Mouse (Mus musculus) heart, embryonic 11.5 days (tissue): ENCODE measurements around the gene Spink4. TPM values are rescaled to one million over a fixed set of nuclear protein-coding genes. Genes with fewer than 3 reads are reported as not detected.
"Not testable (repeated sequence)": the region's sequence is repeated elsewhere in the genome, so short reads cannot be mapped to it uniquely, and the experiment has no call there.

Experiments used
- ATAC-seq: fragments of 200-750 bp; cut with Nextera tagmentation; replicated peaks from 2 replicates; pipeline ENCODE4 v1.8.0; 2017; ENCODE audit warnings: moderate library complexity; ENCODE audit not compliant: insufficient number of reproducible peaks, low FRiP score, low TSS enrichment
- H3K27ac ChIP-seq: fragments of 300-500 bp; sonication (generic); 2 replicates; pipeline ENCODE4 v1.5.1; 2014; ENCODE audit warnings: mild to moderate bottlenecking, low read depth, low read length
- H3K27me3 ChIP-seq: fragments of 300-500 bp; sonication (generic); 2 replicates; pipeline ENCODE4 v1.6.1; 2014; ENCODE audit warnings: mild to moderate bottlenecking, low read length, mixed read lengths; ENCODE audit not compliant: control insufficient read depth, insufficient read depth
- H3K36me3 ChIP-seq: fragments of 300-500 bp; sonication (generic); 2 replicates; pipeline ENCODE4 v1.6.1; 2014; ENCODE audit warnings: mild to moderate bottlenecking, low read length, moderate library complexity, mixed read lengths; ENCODE audit not compliant: control insufficient read depth, insufficient read depth
- H3K4me1 ChIP-seq: fragments of 300-500 bp; sonication (generic); 2 replicates; pipeline ENCODE4 v1.6.1; 2014; ENCODE audit warnings: low read length; ENCODE audit not compliant: control insufficient read depth, insufficient read depth
- H3K4me2 ChIP-seq: fragments of 300-500 bp; sonication (generic); 2 replicates; pipeline ENCODE4 v1.6.1; 2014; ENCODE audit warnings: mild to moderate bottlenecking, moderate library complexity
- H3K4me3 ChIP-seq: fragments of 300-500 bp; sonication (generic); 2 replicates; pipeline ENCODE4 v1.5.1; 2014; ENCODE audit warnings: low read depth, low read length
- H3K9ac ChIP-seq: fragments of 300-500 bp; sonication (generic); 2 replicates; pipeline ENCODE4 v1.6.1; 2014; ENCODE audit warnings: mild to moderate bottlenecking, low read depth, low read length, moderate library complexity
- H3K9me3 ChIP-seq: fragments of 300-500 bp; sonication (generic); replicated peaks from 2 replicates; pipeline ENCODE4 v1.6.1; 2016; ENCODE audit warnings: low read length; ENCODE audit not compliant: control insufficient read depth
- WGBS: fragments of 180-500 bp; shearing (Covaris S2); extraction: QIAGEN DNeasy Blood & Tissue Kit; methylation state at CpG from one replicate; pipeline ENCODE4 v1.1.7; 2014; ENCODE audit not compliant: insufficient replicate concordance; 5-methylcytosine and 5-hydroxymethylcytosine counted together
- polyA plus RNA-seq: library from polyadenylated mRNA; unstranded; fragments of >200 nt; fragmentation: Nextera tagmentation; extraction: Ambion mirVana; gene quantifications from 2 replicates; pipeline ENCODE4 v1.2.1, GENCODE M21; 2014

Gene Spink4
- polyA plus RNA-seq, 1 experiment from 2014 or later, result 5.9 TPM

- 75% methylated on average over 5 of the region's 5 CpGs for WGBS
- ATAC-seq, result no peak
- Histone ChIP-seq H3K4me2 (no peak overlapping the region), H3K4me3 (no peak overlapping the region), H3K36me3 (no peaks in the 10 kb centered on the region), H3K9ac (no peak overlapping the region), H3K27me3 (no peaks in the 10 kb centered on the region), H3K9me3 (no peaks in the 10 kb centered on the region), H3K4me1 (peaks cover 8% of the 10 kb centered on the region; the same call in 1 of the 2 replicates), H3K27ac (no peak overlapping the region)
These were observed 3.9 kb upstream of the Spink4 start for GRCm38 (mm10) chr4:40915947-40916346.

GRCm38 (mm10) chr4:40916592-40917155 lies 3.2 kb upstream of the Spink4 start:
- H3K4me1 ChIP-seq, result peaks cover 8% of the 10 kb centered on the region; the same call in 1 of the 2 replicates
- H3K4me3 ChIP-seq, result no peak overlapping the region
- WGBS, result 83% methylated on average over 7 of the region's 7 CpGs
- no peaks in the 10 kb centered on the region for H3K36me3 ChIP-seq
- H3K9ac ChIP-seq, result no peak overlapping the region
- no peak overlapping the region for H3K27ac ChIP-seq
- no peaks in the 10 kb centered on the region for H3K27me3 ChIP-seq
- no peaks in the 10 kb centered on the region for H3K9me3 ChIP-seq
- H3K4me2 ChIP-seq, result no peak overlapping the region
- ATAC-seq, result no peak

- Histone ChIP-seq H3K9ac (0 out of 2 replicates have a peak overlapping the region, but pooled peaks have one; percentile 2), H3K4me1 (peaks cover 8% of the 10 kb centered on the region), H3K27ac (no peak overlapping the region), H3K4me3 (no peak overlapping the region), H3K36me3 (no peaks in the 10 kb centered on the region), H3K9me3 (no peaks in the 10 kb centered on the region), H3K27me3 (no peaks in the 10 kb centered on the region), H3K4me2 (no peak overlapping the region)
- ATAC-seq, result no peak
- WGBS, result 59% methylated on average over 2 of the region's 2 CpGs
These were observed 724 bp downstream of the Spink4 start for GRCm38 (mm10) chr4:40920576-40920975.

- peaks cover 8% of the 10 kb centered on the region for H3K4me1 ChIP-seq
These were observed 1.4 kb downstream of the Spink4 start for GRCm38 (mm10) chr4:40921288-40921687.

GRCm38 (mm10) chr4:40923087-40923651 lies 3.3 kb downstream of the Spink4 start:
- Histone ChIP-seq H3K27ac (no peak overlapping the region), H3K4me2 (no peak overlapping the region), H3K9ac (no peak overlapping the region), H3K27me3 (no peaks in the 10 kb centered on the region), H3K9me3 (no peaks in the 10 kb centered on the region), H3K4me1 (peaks cover 8% of the 10 kb centered on the region), H3K36me3 (no peaks in the 10 kb centered on the region), H3K4me3 (no peak overlapping the region)
- WGBS, result 67% methylated on average over 6 of the region's 6 CpGs
- no peak for ATAC-seq

More at GRCm38 (mm10) chr4:40921288-40921687, 1.4 kb downstream of the Spink4 start:
- Histone ChIP-seq H3K9me3 (no peaks in the 10 kb centered on the region), H3K4me3 (no peak overlapping the region), H3K27me3 (no peaks in the 10 kb centered on the region), H3K27ac (no peak overlapping the region), H3K4me2 (no peak overlapping the region), H3K36me3 (no peaks in the 10 kb centered on the region), H3K9ac (no peak overlapping the region)
- 64% methylated on average over 3 of the region's 3 CpGs for WGBS
- ATAC-seq, result no peak

GRCm38 (mm10) chr4:40925568-40925967 lies 5.7 kb downstream of the Spink4 start:
- Histone ChIP-seq H3K9ac (no peak overlapping the region), H3K27me3 (no peaks in the 10 kb centered on the region), H3K27ac (no peak overlapping the region), H3K9me3 (no peaks in the 10 kb centered on the region), H3K4me2 (no peak overlapping the region), H3K4me3 (no peak overlapping the region), H3K4me1 (no peaks in the 10 kb centered on the region; the same call in 1 of the 2 replicates), H3K36me3 (no peaks in the 10 kb centered on the region)
- 52% methylated on average over 3 of the region's 3 CpGs for WGBS
- ATAC-seq, result no peak

- no peak overlapping the region for H3K4me2 ChIP-seq
- no peaks in the 10 kb centered on the region for H3K9me3 ChIP-seq
- 78% methylated on average over 7 of the region's 7 CpGs for WGBS
- H3K36me3 ChIP-seq, result peaks cover 10% of the 10 kb centered on the region
- H3K4me1 ChIP-seq, result no peaks in the 10 kb centered on the region
- H3K27me3 ChIP-seq, result no peaks in the 10 kb centered on the region
- H3K27ac ChIP-seq, result no peak overlapping the region
- H3K9ac ChIP-seq, result no peak overlapping the region
- ATAC-seq, result no peak
- H3K4me3 ChIP-seq, result no peak overlapping the region
These were observed 9.2 kb downstream of the Spink4 start for GRCm38 (mm10) chr4:40929046-40929445.

- Histone ChIP-seq H3K4me1 (no peaks in the 10 kb centered on the region), H3K9ac (no peak overlapping the region), H3K9me3 (no peaks in the 10 kb centered on the region), H3K27ac (no peak overlapping the region), H3K36me3 (peaks cover 31% of the 10 kb centered on the region), H3K27me3 (no peaks in the 10 kb centered on the region), H3K4me3 (no peak overlapping the region), H3K4me2 (no peak overlapping the region)
- ATAC-seq, result no peak
- 79% methylated on average over 5 of the region's 5 CpGs for WGBS
These were observed 13.8 kb downstream of the Spink4 start for GRCm38 (mm10) chr4:40933694-40934093.

- H3K4me2 ChIP-seq, H3K4me1 ChIP-seq, H3K27ac ChIP-seq, H3K4me3 ChIP-seq, H3K9me3 ChIP-seq, H3K9ac ChIP-seq, H3K27me3 ChIP-seq, ATAC-seq: not testable (repeated sequence)
- WGBS, result 78% methylated on average over 3 of the region's 3 CpGs
- peaks cover 37% of the 10 kb centered on the region for H3K36me3 ChIP-seq
These were observed 14.5 kb downstream of the Spink4 start for GRCm38 (mm10) chr4:40934369-40934768.
